Mouse (Mus musculus) liver, embryonic 15.5 days (tissue): ENCODE results near the gene Gm10401. TPM values are rescaled to one million over a fixed set of nuclear protein-coding genes. Genes with fewer than 3 reads are reported as not detected.
"Not testable (repeated sequence)": the region's sequence is repeated elsewhere in the genome, so short reads cannot be mapped to it uniquely, and the experiment has no call there.

Source experiments
- ATAC-seq: fragments of 200-750 bp; cut with Nextera tagmentation; 2 replicates; pipeline ENCODE4 v1.8.0; 2017; ENCODE audit warnings: moderate number of reproducible peaks, mild to moderate bottlenecking, moderate library complexity; ENCODE audit not compliant: insufficient read depth
- H3K27ac ChIP-seq: fragments of 300-500 bp; sonication (generic); replicated peaks from 2 replicates; pipeline ENCODE4 v1.5.1; 2015; ENCODE audit warnings: mild to moderate bottlenecking, inconsistent platforms
- H3K27me3 ChIP-seq: fragments of 300-500 bp; sonication (generic); 2 replicates; pipeline ENCODE4 v1.6.1; 2015; ENCODE audit warnings: mild to moderate bottlenecking, inconsistent platforms
- H3K36me3 ChIP-seq: fragments of 300-500 bp; sonication (generic); replicated peaks from 2 replicates; pipeline ENCODE4 v1.6.1; 2015; ENCODE audit warnings: moderate library complexity, mild to moderate bottlenecking, inconsistent platforms
- H3K4me1 ChIP-seq: fragments of 300-500 bp; sonication (generic); replicated peaks from 2 replicates; pipeline ENCODE4 v1.6.1; 2015; ENCODE audit warnings: inconsistent platforms
- H3K4me2 ChIP-seq: fragments of 300-500 bp; sonication (generic); 2 replicates; pipeline ENCODE4 v1.6.1; 2015; ENCODE audit warnings: moderate library complexity, mild to moderate bottlenecking, inconsistent platforms
- H3K4me3 ChIP-seq: fragments of 300-500 bp; sonication (generic); replicated peaks from 2 replicates; pipeline ENCODE4 v1.5.1; 2015; ENCODE audit warnings: mild to moderate bottlenecking, inconsistent platforms
- H3K9ac ChIP-seq: fragments of 300-500 bp; sonication (generic); 2 replicates; pipeline ENCODE4 v1.6.1; 2015; ENCODE audit warnings: moderate library complexity, mild to moderate bottlenecking, inconsistent platforms
- H3K9me3 ChIP-seq: fragments of 300-500 bp; sonication (generic); replicated peaks from 2 replicates; pipeline ENCODE4 v1.6.1; 2016; ENCODE audit warnings: inconsistent platforms
- WGBS: fragments of 180-500 bp; shearing (Covaris S2); methylation state at CpG from one replicate; pipeline ENCODE4 v1.1.7; 2015; ENCODE audit warnings: mixed read lengths; ENCODE audit not compliant: insufficient replicate concordance; 5-methylcytosine and 5-hydroxymethylcytosine counted together
- polyA plus RNA-seq: library from polyadenylated mRNA; unstranded; fragments of >200 nt; fragmentation: Nextera tagmentation; extraction: Ambion mirVana; gene quantifications from 2 replicates; pipeline ENCODE4 v1.2.1, GENCODE M21; 2015

Gene Gm10401
- polyA plus RNA-seq, 1 experiment from 2014 or later, result 7.9 TPM

DNA sequence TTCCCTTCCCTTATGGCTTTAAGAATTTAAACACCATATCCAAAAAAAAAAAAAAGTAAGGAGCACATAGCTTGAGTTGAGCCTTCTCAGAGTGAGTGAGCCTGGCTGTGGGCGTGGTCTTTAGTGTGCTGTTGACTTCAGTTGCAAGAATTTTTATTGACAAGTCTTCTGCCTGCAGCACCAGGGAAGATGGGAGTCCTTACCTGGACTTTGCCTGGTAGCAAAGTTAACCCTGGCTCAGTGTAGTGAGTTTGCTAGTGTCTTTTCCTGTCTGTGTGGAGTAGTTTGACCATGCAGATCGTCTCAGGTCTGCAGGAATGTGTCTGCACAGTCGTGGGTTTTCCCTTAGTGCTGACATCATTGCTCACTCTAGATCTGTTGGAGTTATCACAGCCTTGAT lies 7.1 kb downstream of the Gm10401 start:
- Histone ChIP-seq H3K9me3 (no peaks in the 10 kb centered on the region), H3K4me2 (no peak overlapping the region)

GRCm38 (mm10) chr5:115089592-115090268 lies 8.4 kb downstream of the Gm10401 start:
- Histone ChIP-seq H3K27me3 (no peaks in the 10 kb centered on the region), H3K36me3 (peaks cover 98% of the 10 kb centered on the region), H3K9me3 (no peaks in the 10 kb centered on the region), H3K4me1 (peaks cover 4% of the 10 kb centered on the region), H3K4me2 (no peak overlapping the region), H3K9ac (no peak overlapping the region), H3K27ac (no peak overlapping the region), H3K4me3 (no peak overlapping the region)
- ATAC-seq, result no peak
- 91% methylated on average over 5 of the region's 5 CpGs for WGBS

More for the DNA sequence above, 7.1 kb downstream of the Gm10401 start:
- no peak for ATAC-seq
- H3K36me3 ChIP-seq, result peaks cover 99% of the 10 kb centered on the region
- no peaks in the 10 kb centered on the region for H3K27me3 ChIP-seq
- 62% methylated on average over 3 of the region's 3 CpGs for WGBS
- H3K9ac ChIP-seq, result no peak overlapping the region
- H3K27ac ChIP-seq, result no peak overlapping the region
- H3K4me1 ChIP-seq, result no peaks in the 10 kb centered on the region; the same call in none of the 2 replicates
- H3K4me3 ChIP-seq, result no peak overlapping the region

GRCm38 (mm10) chr5:115085675-115086074 lies 12.4 kb downstream of the Gm10401 start:
- Histone ChIP-seq H3K36me3 (peaks cover 97% of the 10 kb centered on the region), H3K27me3 (no peaks in the 10 kb centered on the region), H3K9me3 (no peaks in the 10 kb centered on the region), H3K9ac (no peak overlapping the region), H3K27ac (no peak overlapping the region), H3K4me3 (no peak overlapping the region), H3K4me2 (no peak overlapping the region), H3K4me1 (peaks cover 19% of the 10 kb centered on the region)
- WGBS, result 97% methylated on average over 2 of the region's 2 CpGs
- no peak for ATAC-seq

DNA sequence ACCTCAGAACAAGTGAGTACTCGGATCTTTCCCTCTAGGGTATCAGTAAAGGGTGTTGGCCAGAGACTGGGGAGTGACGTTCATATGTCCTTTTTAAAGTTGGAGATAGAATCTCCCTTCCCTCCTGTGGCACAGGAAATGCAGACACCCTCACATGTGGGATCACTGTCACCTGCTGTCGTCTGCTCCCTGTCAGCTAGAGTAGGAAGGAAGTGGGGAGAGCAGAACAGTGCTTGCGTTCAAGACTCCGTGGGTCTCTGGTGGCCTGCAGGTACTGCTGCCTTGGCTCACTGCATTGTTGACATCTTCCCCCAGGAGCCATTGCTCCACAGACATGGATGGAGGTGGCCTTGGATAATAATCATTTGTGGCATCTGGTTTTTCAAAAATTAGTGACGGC lies 14.6 kb downstream of the Gm10401 start:
- 60% methylated on average over 6 of the region's 6 CpGs for WGBS
- H3K9ac ChIP-seq, result no peak overlapping the region
- H3K27ac ChIP-seq, result no peak overlapping the region
- peaks cover 81% of the 10 kb centered on the region for H3K36me3 ChIP-seq
- no peak overlapping the region for H3K4me2 ChIP-seq
- H3K4me1 ChIP-seq, result peaks cover 36% of the 10 kb centered on the region
- H3K27me3 ChIP-seq, result no peaks in the 10 kb centered on the region
- ATAC-seq, result no peak
- H3K9me3 ChIP-seq, result no peaks in the 10 kb centered on the region
- no peak overlapping the region for H3K4me3 ChIP-seq

- H3K36me3 ChIP-seq, result peaks cover 77% of the 10 kb centered on the region
- H3K4me1 ChIP-seq, result peaks cover 41% of the 10 kb centered on the region
These were observed 16.5 kb downstream of the Gm10401 start for GRCm38 (mm10) chr5:115081636-115082035.

GRCm38 (mm10) chr5:115076144-115076901 lies 21.8 kb downstream of the Gm10401 start:
- H3K9ac ChIP-seq, result no peak overlapping the region
- ATAC-seq, result peak; percentile 45
- WGBS, result 29% methylated on average over 5 of the region's 5 CpGs

More at GRCm38 (mm10) chr5:115081636-115082035, 16.5 kb downstream of the Gm10401 start:
- no peak overlapping the region for H3K9ac ChIP-seq
- 78% methylated on average over 5 of the region's 5 CpGs for whole genome bisulfite sequencing
- H3K27ac ChIP-seq, result no peak overlapping the region
- ATAC-seq, result no peak
- no peak overlapping the region for H3K4me3 ChIP-seq
- no peaks in the 10 kb centered on the region for H3K9me3 ChIP-seq
- H3K27me3 ChIP-seq, result no peaks in the 10 kb centered on the region
- no peak overlapping the region for H3K4me2 ChIP-seq

GRCm38 (mm10) chr5:115074749-115075148 lies 23.3 kb downstream of the Gm10401 start:
- no peak for ATAC-seq
- Histone ChIP-seq H3K9me3 (no peaks in the 10 kb centered on the region), H3K27me3 (no peaks in the 10 kb centered on the region), H3K4me2 (0 out of 2 replicates have a peak overlapping the region, but pooled peaks have one; percentile 19), H3K9ac (no peak overlapping the region), H3K36me3 (peaks cover 32% of the 10 kb centered on the region), H3K27ac (peak overlapping the region; percentile 96), H3K4me3 (no peak overlapping the region), H3K4me1 (peaks cover 81% of the 10 kb centered on the region)
- WGBS, result 44% methylated on average over 4 of the region's 4 CpGs

More at GRCm38 (mm10) chr5:115076144-115076901, 21.8 kb downstream of the Gm10401 start:
- H3K4me2 ChIP-seq, result peak overlapping the region; percentile 4; the same call in 1 of the 2 replicates
- H3K27ac ChIP-seq, result peak overlapping the region; percentile 96
- no peaks in the 10 kb centered on the region for H3K9me3 ChIP-seq
- H3K4me3 ChIP-seq, result no peak overlapping the region
- no peaks in the 10 kb centered on the region for H3K27me3 ChIP-seq
- H3K36me3 ChIP-seq, result peaks cover 44% of the 10 kb centered on the region
- H3K4me1 ChIP-seq, result peaks cover 80% of the 10 kb centered on the region

GRCm38 (mm10) chr5:115073306-115073705 lies 24.8 kb downstream of the Gm10401 start:
- ATAC-seq, result 0 out of 2 replicates have a peak, but pooled peaks have one; percentile 12
- Histone ChIP-seq H3K27ac (peak overlapping the region; percentile 96), H3K4me2 (peak overlapping the region; percentile 62), H3K4me3 (peak overlapping the region; percentile 13), H3K36me3 (peaks cover 32% of the 10 kb centered on the region), H3K4me1 (peaks cover 86% of the 10 kb centered on the region)
- not testable (repeated sequence) for H3K9me3 ChIP-seq, H3K27me3 ChIP-seq, H3K9ac ChIP-seq
- WGBS, result 18% methylated on average over 8 of the region's 8 CpGs

- peak; percentile 50 for ATAC-seq
- Histone ChIP-seq H3K36me3 (peaks cover 25% of the 10 kb centered on the region), H3K9ac (peak overlapping the region; percentile 41), H3K27ac (peak overlapping the region; percentile 96), H3K27me3 (no peaks in the 10 kb centered on the region), H3K4me3 (peak overlapping the region; percentile 20), H3K4me2 (peak overlapping the region; percentile 62), H3K9me3 (no peaks in the 10 kb centered on the region), H3K4me1 (peaks cover 95% of the 10 kb centered on the region)
- 40% methylated on average over 7 of the region's 7 CpGs for WGBS
These were observed 26.0 kb downstream of the Gm10401 start for GRCm38 (mm10) chr5:115072143-115072542.

DNA sequence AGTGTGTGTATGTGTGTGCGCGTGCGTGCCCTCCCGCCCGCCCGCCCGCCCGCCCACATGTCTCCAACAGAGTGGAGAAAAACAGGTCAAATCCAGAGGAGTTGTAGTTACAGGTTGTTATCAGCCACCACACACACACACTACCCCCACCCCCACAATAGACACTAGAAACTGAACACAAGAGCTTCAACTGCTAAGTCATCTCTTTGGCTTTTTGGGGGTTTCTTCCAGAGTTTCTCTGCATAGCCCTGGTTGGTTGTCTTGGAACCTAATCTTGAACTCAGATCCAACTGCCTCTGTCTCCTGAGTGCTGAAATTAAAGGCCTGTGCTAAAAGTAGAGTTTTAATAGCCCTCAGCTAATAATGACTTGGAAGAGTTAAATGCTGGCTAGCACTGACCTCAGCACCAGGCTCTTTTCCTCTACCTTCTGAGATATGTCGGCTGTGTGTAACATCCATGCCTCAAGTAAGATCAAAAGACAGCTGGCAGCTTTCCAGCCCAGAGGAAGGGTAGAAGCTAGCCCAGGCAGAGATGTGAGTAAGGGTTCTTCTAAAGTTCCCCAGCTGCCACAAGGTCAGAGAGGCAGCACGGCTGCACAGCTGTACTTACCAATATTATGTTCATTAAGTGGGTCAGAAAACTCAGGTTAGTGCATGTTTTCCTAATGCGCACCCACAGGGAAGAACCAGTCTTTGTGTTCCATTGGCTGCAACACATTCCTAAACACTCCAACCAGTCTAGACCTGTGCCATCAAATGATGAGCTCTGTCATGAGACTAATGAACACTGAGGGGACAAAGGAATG lies 26.8 kb downstream of the Gm10401 start:
- no peaks in the 10 kb centered on the region for H3K9me3 ChIP-seq
- peak overlapping the region; percentile 41 for H3K9ac ChIP-seq
- H3K27me3 ChIP-seq, result no peaks in the 10 kb centered on the region
- peak overlapping the region; percentile 62 for H3K4me2 ChIP-seq
- H3K36me3 ChIP-seq, result peaks cover 25% of the 10 kb centered on the region
- 29% methylated on average over 11 of the region's 11 CpGs for WGBS
- peak overlapping the region; percentile 96 for H3K27ac ChIP-seq
- peak; percentile 79 for ATAC-seq
- H3K4me3 ChIP-seq, result 0 out of 2 replicates have a peak overlapping the region, but pooled peaks have one; percentile 3
- H3K4me1 ChIP-seq, result peaks cover 95% of the 10 kb centered on the region
